Mouse (Mus musculus) frontal cortex, adult (tissue): ENCODE results near the gene Serpinb9g.
"Not testable (repeated sequence)": the region's sequence is repeated elsewhere in the genome, so short reads cannot be mapped to it uniquely, and the experiment has no call there.

Experiments used
- ATAC-seq: cut with Nextera tagmentation; 2 replicates; pipeline ENCODE4 v1.9.2; 2017; ENCODE audit warnings: mild to moderate bottlenecking, moderate library complexity, mixed read lengths; ENCODE audit not compliant: low TSS enrichment

Serpinb9g gene

DNA sequence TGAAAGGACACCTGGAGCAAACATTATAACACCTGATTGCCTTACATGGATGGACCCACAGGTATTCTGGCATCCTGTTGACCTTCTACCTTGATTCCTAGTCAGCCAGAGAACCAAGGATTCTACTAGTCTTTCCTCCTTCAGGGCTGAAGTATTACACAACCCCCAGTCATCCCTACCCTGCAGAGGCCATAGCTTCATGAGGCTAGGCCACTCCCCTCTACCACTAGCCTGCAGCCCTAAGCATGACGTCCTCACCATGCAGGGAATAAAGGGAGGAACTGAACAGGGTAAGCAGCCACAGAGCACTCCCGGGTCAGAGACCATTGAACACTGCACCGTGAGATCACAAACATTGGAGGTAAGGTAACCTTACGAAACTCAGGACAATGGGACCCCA lies at the start of gene Serpinb9g:
TSS of gene Serpinb9g (plus strand) at position 301 of the 400 bp plus-strand sequence.
- ATAC-seq, result not testable (repeated sequence)

DNA sequence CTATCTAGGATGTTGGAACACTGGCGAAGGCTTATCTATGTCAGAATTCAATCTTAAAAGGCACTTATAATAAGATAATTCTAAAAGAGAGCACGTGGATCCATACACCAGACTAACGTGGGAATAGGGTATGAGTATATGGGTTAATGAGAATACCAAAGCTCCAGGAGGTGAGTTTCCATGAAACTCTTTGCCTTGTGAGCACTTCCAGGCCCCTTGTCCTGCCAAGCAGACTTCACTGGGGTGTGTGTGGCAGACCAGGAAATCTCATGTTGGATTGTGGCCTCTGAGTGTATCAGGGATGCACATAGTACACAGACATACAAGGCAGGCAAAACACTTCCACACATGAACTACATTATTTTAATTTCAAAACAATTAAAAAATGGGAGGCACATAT lies 718 bp upstream of the Serpinb9g start:
- not testable (repeated sequence) for ATAC-seq

DNA sequence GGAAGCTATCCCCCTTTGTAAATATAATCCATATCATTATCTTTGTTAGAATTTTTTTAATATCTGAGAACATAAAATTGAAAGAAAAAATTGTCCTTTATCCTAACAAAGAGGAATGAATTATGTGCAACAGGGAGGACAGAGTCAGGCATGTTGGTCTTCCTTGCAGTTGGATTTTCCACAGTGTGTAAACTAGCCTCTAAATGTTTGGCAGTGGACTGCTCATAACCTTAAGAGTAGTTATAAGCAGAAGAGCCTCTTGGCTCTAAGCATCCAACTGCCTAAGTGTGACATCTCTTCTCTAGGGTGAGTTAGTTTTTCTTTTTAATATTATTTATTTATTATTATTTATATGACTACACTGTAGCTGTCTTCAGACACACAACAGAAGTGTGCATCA lies 40.0 kb downstream of the Serpinb9g start:
- ATAC-seq, result no peak

DNA sequence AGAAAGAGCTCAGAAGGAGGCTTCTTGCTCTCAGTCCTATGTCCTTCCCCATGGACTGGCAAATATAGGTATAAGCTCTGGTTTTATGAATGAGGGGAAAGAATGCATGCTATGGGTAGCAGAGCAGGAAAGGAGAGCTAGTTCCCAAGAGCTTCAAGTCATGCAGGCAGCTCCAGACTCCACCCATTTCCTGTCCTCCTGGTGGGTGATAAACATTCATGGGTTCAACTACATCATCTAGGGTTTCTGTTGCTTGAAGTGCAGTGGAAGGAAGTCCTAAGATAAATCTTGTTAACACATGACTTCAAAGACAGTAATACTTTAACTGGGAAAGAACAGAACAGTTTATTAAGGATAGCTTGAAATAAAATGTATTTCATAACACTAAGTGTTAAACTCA lies 48.2 kb downstream of the Serpinb9g start:
- no peak for ATAC-seq
